Mouse (Mus musculus) thymus, adult 2 months (tissue): Measurements from ENCODE around the gene Kras.

Source experiments
- CTCF ChIP-seq: fragments of 200-500 bp; IDR thresholded peaks from 2 replicates; pipeline ENCODE4 v1.5.1; 2012; ENCODE audit warnings: mild to moderate bottlenecking, control low read depth, low read length, moderate library complexity, borderline replicate concordance; ENCODE audit not compliant: control insufficient read depth, poor library complexity, insufficient read depth; ENCODE audit errors: extremely low read depth
- POLR2A ChIP-seq: fragments of 200-500 bp; IDR thresholded peaks from 2 replicates; pipeline ENCODE4 v1.6.1; 2012; ENCODE audit warnings: mild to moderate bottlenecking, low read length, control low read depth, moderate library complexity; ENCODE audit not compliant: control insufficient read depth, poor library complexity, insufficient read depth; ENCODE audit errors: extremely low read depth

- 0 out of 2 replicates have a peak, but pooled peaks have one; percentile 66 for TF ChIP-seq CTCF
- TF ChIP-seq POLR2A, result no peak
Observed at GRCm38 (mm10) chr6:145179665-145180064, 70.4 kb downstream of the Kras start.
